Mouse (Mus musculus) hindbrain, embryonic 12.5 days (tissue): ENCODE measurements at regions not wholly inside any gene's neighbourhood (a gene's known extent, or its start where the extent isn't known, plus 50 kb on each side); places are given as distances from the start of the nearest gene placed in this dataset.

Source experiments
- ATAC-seq: fragments of 200-750 bp; cut with Nextera tagmentation; 2 replicates; pipeline ENCODE4 v1.8.0; 2017; ENCODE audit warnings: moderate TSS enrichment; ENCODE audit not compliant: low FRiP score
- H3K27ac ChIP-seq: fragments of 300-500 bp; sonication (generic); 2 replicates; pipeline ENCODE4 v1.5.1; 2016; ENCODE audit warnings: mild to moderate bottlenecking
- H3K27me3 ChIP-seq: fragments of 300-500 bp; sonication (generic); 2 replicates; pipeline ENCODE4 v1.6.1; 2016; ENCODE audit warnings: mild to moderate bottlenecking
- H3K36me3 ChIP-seq: fragments of 300-500 bp; sonication (generic); 2 replicates; pipeline ENCODE4 v1.6.1; 2016; ENCODE audit warnings: mild to moderate bottlenecking
- H3K4me1 ChIP-seq: fragments of 300-500 bp; sonication (generic); 2 replicates; pipeline ENCODE4 v1.6.1; 2016
- H3K4me2 ChIP-seq: fragments of 300-500 bp; sonication (generic); replicated peaks from 2 replicates; pipeline ENCODE4 v1.6.1; 2016; ENCODE audit warnings: mild to moderate bottlenecking
- H3K4me3 ChIP-seq: fragments of 300-500 bp; sonication (generic); 2 replicates; pipeline ENCODE4 v1.5.1; 2016; ENCODE audit warnings: mild to moderate bottlenecking
- H3K9ac ChIP-seq: fragments of 300-500 bp; sonication (generic); 2 replicates; pipeline ENCODE4 v1.6.1; 2016; ENCODE audit warnings: mild to moderate bottlenecking, moderate library complexity
- H3K9me3 ChIP-seq: fragments of 300-500 bp; sonication (generic); replicated peaks from 2 replicates; pipeline ENCODE4 v1.6.1; 2016; ENCODE audit warnings: mild to moderate bottlenecking
- WGBS: fragments of 180-500 bp; shearing (Covaris S2); methylation state at CpG from one replicate; pipeline ENCODE4 v1.1.7; 2016; 5-methylcytosine and 5-hydroxymethylcytosine counted together

GRCm38 (mm10) chr4:73335218-73336104 lies 69.4 kb downstream of the Gm11487 start:
- 0 out of 2 replicates have a peak, but pooled peaks have one; percentile 29 for ATAC-seq
- WGBS: 71% methylated on average over 2 of the region's 2 CpGs
- Histone ChIP-seq H3K4me1 (no peaks in the 10 kb centered on the region), H3K27me3 (no peaks in the 10 kb centered on the region), H3K4me3 (no peak overlapping the region), H3K36me3 (no peaks in the 10 kb centered on the region), H3K27ac (no peak overlapping the region), H3K4me2 (no peak overlapping the region), H3K9me3 (no peaks in the 10 kb centered on the region), H3K9ac (no peak overlapping the region)
